In the genomic region with DNA sequence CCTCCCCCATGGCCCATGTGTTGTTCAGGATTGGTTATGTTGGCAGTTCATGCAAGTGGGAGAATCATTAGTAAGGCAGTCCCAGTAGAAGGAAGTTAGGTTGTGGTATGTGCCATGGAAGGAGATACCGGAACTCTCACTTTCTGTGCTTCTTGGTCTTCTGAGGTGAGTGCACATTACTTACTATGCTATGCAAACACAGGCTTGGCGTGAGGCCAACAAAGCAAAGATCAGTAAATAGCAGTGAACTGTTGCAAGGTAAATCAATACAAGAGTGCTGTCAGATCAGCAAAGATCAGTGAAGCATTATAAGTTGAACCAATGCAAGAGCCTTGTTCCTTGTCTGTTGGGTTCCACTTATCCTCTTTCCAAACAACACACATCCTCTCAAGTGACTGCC, we compare ENCODE assay signal across 21 mouse cellular contexts. TPM values are rescaled to one million over a fixed set of nuclear protein-coding genes. Genes with fewer than 3 reads are reported as not detected.
DNase-seq lines count a peak whose midpoint lies in the region; ATAC-seq and TF ChIP-seq lines count a peak whose summit lies in the region.
"Had no signal": no experiment of that assay in that cellular context is flagged by ENCODE, and none has a peak within 500 bp of the region (broad histone marks: within the 10 kb centered on the region; RNA-seq: fewer than 3 reads in every experiment).

No protein-coding gene starts in this region.

- intact Hi-C loops in heart, postnatal 25 days (cut with DNase I), result no loop called here
- intact Hi-C loops in left cerebral cortex, postnatal 25 days (cut with DNase I), result no loop called here

- no peak overlapping the region for H3K27ac ChIP-seq in liver, adult 2 months (replicated peaks; ENCODE audit: insufficient read depth, low read depth, low read length)
- H3K27ac ChIP-seq in liver, embryonic 11.5 days (ENCODE audit: low read depth, low read length), result no peak overlapping the region
- H3K27ac ChIP-seq in intestine, embryonic 15.5 days, result no peak overlapping the region
- no peak overlapping the region for H3K27ac ChIP-seq in kidney, postnatal 0 days
- H3K27ac ChIP-seq in midbrain, embryonic 16.5 days (ENCODE audit: low read length), result no peak overlapping the region
- H3K27ac ChIP-seq: embryonic facial prominence, embryonic 13.5 days; forebrain, embryonic 13.5 days; gastrocnemius, adult 2 months; heart, adult 2 months; hindbrain, embryonic 15.5 days had no signal

- no peaks in the 10 kb centered on the region for H3K36me3 ChIP-seq in liver, adult 2 months (ENCODE audit: control insufficient read depth, insufficient read depth, low read length)
- H3K36me3 ChIP-seq in liver, embryonic 11.5 days (ENCODE audit: control insufficient read depth, insufficient read depth, low read length), result no peaks in the 10 kb centered on the region
- H3K36me3 ChIP-seq in intestine, embryonic 15.5 days, result no peaks in the 10 kb centered on the region
- no peaks in the 10 kb centered on the region for H3K36me3 ChIP-seq in kidney, postnatal 0 days (ENCODE audit: insufficient read depth, low read length)
- no peaks in the 10 kb centered on the region for H3K36me3 ChIP-seq in midbrain, embryonic 16.5 days (ENCODE audit: control insufficient read depth, insufficient read depth, low read length)
- H3K36me3 ChIP-seq: embryonic facial prominence, embryonic 13.5 days; hindbrain, embryonic 15.5 days had no signal

- DNase-seq in liver, adult 2 months (ENCODE audit: extremely low read depth, low read depth, low spot score), result peak; percentile 91
- no peak for DNase-seq in liver, embryonic 11.5 days (ENCODE audit: low spot score)
- peak; percentile 29 for DNase-seq in kidney, postnatal 0 days (ENCODE audit: low spot score)
- DNase-seq in retina, postnatal 1 day, result peak; percentile 10
- no peak for DNase-seq in heart, postnatal 25 days (ENCODE audit: low spot score)
- no peak for DNase-seq in left cerebral cortex, postnatal 25 days (ENCODE audit: low spot score in 2 of 2)
- DNase-seq: adrenal gland, postnatal 25 days; B cell, adult 2 months; cerebellum, postnatal 36 days; gastrocnemius, adult 2 months; heart, adult 2 months; left cerebral cortex, postnatal 4 days; right cerebral cortex, postnatal 14 days; thymus, postnatal 14 days had no signal

- 26% methylated on average over 2 of the region's 2 CpGs for WGBS in liver, adult 2 months
- WGBS in liver, embryonic 11.5 days, result 70% methylated on average over 2 of the region's 2 CpGs
- WGBS in intestine, embryonic 15.5 days, result 55% methylated on average over 2 of the region's 2 CpGs
- 52% methylated on average over 2 of the region's 2 CpGs for WGBS in kidney, postnatal 0 days
- WGBS in midbrain, embryonic 16.5 days, result 85% methylated on average over 2 of the region's 2 CpGs

- H3K9ac ChIP-seq in liver, adult 2 months (ENCODE audit: low read depth, low read length), result no peak overlapping the region
- H3K9ac ChIP-seq in liver, embryonic 11.5 days (ENCODE audit: low read depth, low read length), result no peak overlapping the region
- H3K9ac ChIP-seq in intestine, embryonic 15.5 days, result no peak overlapping the region
- H3K9ac ChIP-seq in kidney, postnatal 0 days (ENCODE audit: low read depth, low read length), result no peak overlapping the region
- H3K9ac ChIP-seq in midbrain, embryonic 16.5 days (ENCODE audit: low read depth, low read length), result no peak overlapping the region
- H3K9ac ChIP-seq: embryonic facial prominence, embryonic 13.5 days; forebrain, embryonic 13.5 days; hindbrain, embryonic 15.5 days had no signal

- no peak for TF ChIP-seq POLR2A in liver, adult 2 months (IDR thresholded peaks at IDR 0.05; ENCODE audit: extremely low read depth, insufficient read depth, low read length)

- no peak; the same call in 1 of the 2 replicates for ATAC-seq in liver, embryonic 11.5 days (replicated peaks; ENCODE audit: low FRiP score)
- peak; percentile 86 for ATAC-seq in intestine, embryonic 15.5 days
- peak; percentile 75 for ATAC-seq in kidney, postnatal 0 days (replicated peaks; ENCODE audit: low FRiP score, low read depth)
- no peak for ATAC-seq in midbrain, embryonic 16.5 days
- ATAC-seq: forebrain, embryonic 13.5 days had no signal

- peaks cover 7% of the 10 kb centered on the region for H3K4me1 ChIP-seq in liver, adult 2 months (ENCODE audit: control insufficient read depth, insufficient read depth, low read length)
- no peaks in the 10 kb centered on the region for H3K4me1 ChIP-seq in liver, embryonic 11.5 days (replicated peaks; ENCODE audit: control insufficient read depth, insufficient read depth, low read length)
- H3K4me1 ChIP-seq in intestine, embryonic 15.5 days (replicated peaks), result no peaks in the 10 kb centered on the region
- H3K4me1 ChIP-seq in kidney, postnatal 0 days (replicated peaks; ENCODE audit: insufficient read depth, low read length), result no peaks in the 10 kb centered on the region
- no peaks in the 10 kb centered on the region for H3K4me1 ChIP-seq in midbrain, embryonic 16.5 days (ENCODE audit: control insufficient read depth, insufficient read depth, low read length)
- H3K4me1 ChIP-seq: embryonic facial prominence, embryonic 13.5 days; forebrain, embryonic 13.5 days; hindbrain, embryonic 15.5 days had no signal

- no peak overlapping the region for H3K4me3 ChIP-seq in liver, adult 2 months (ENCODE audit: insufficient read depth, low read depth, low read length)
- no peak overlapping the region for H3K4me3 ChIP-seq in liver, embryonic 11.5 days (ENCODE audit: low read depth, low read length)
- no peak overlapping the region for H3K4me3 ChIP-seq in intestine, embryonic 15.5 days (replicated peaks)
- no peak overlapping the region for H3K4me3 ChIP-seq in kidney, postnatal 0 days (replicated peaks; ENCODE audit: low read depth, low read length)
- H3K4me3 ChIP-seq in midbrain, embryonic 16.5 days (ENCODE audit: low read depth, low read length), result no peak overlapping the region
- H3K4me3 ChIP-seq: embryonic facial prominence, embryonic 13.5 days; forebrain, embryonic 13.5 days; gastrocnemius, adult 2 months; heart, adult 2 months; hindbrain, embryonic 15.5 days had no signal

- no peak for TF ChIP-seq CTCF in liver, adult 2 months (IDR thresholded peaks at IDR 0.05; ENCODE audit: low read depth, low read length)
- no peak for TF ChIP-seq CTCF in kidney, postnatal 0 days (IDR thresholded peaks at IDR 0.05; ENCODE audit: low read depth)

- no peak overlapping the region for H3K4me2 ChIP-seq in liver, embryonic 11.5 days
- no peak overlapping the region for H3K4me2 ChIP-seq in intestine, embryonic 15.5 days (replicated peaks)
- H3K4me2 ChIP-seq in kidney, postnatal 0 days (ENCODE audit: low read length), result no peak overlapping the region
- no peak overlapping the region for H3K4me2 ChIP-seq in midbrain, embryonic 16.5 days (ENCODE audit: low read length)
- H3K4me2 ChIP-seq: embryonic facial prominence, embryonic 13.5 days; forebrain, embryonic 13.5 days; hindbrain, embryonic 15.5 days had no signal

- H3K79me2 ChIP-seq in liver, adult 2 months (ENCODE audit: control insufficient read depth, insufficient read depth, low read length), result no peaks in the 10 kb centered on the region

- H3K9me3 ChIP-seq in liver, embryonic 11.5 days (ENCODE audit: control insufficient read depth, low read length), result no peaks in the 10 kb centered on the region
- no peaks in the 10 kb centered on the region for H3K9me3 ChIP-seq in intestine, embryonic 15.5 days
- no peaks in the 10 kb centered on the region for H3K9me3 ChIP-seq in kidney, postnatal 0 days (replicated peaks; ENCODE audit: low read length)
- no peaks in the 10 kb centered on the region for H3K9me3 ChIP-seq in midbrain, embryonic 16.5 days (replicated peaks; ENCODE audit: control insufficient read depth, low read length, poor library complexity, severe bottlenecking)
- H3K9me3 ChIP-seq: embryonic facial prominence, embryonic 13.5 days; forebrain, embryonic 13.5 days; hindbrain, embryonic 15.5 days had no signal

- H3K27me3 ChIP-seq in liver, adult 2 months (ENCODE audit: control insufficient read depth, insufficient read depth, low read length), result no peaks in the 10 kb centered on the region; the same call in 1 of the 2 replicates
- no peaks in the 10 kb centered on the region for H3K27me3 ChIP-seq in liver, embryonic 11.5 days (replicated peaks; ENCODE audit: control insufficient read depth, insufficient read depth, low read length)
- no peaks in the 10 kb centered on the region for H3K27me3 ChIP-seq in intestine, embryonic 15.5 days (replicated peaks)
- H3K27me3 ChIP-seq in kidney, postnatal 0 days (ENCODE audit: insufficient read depth, low read length), result no peaks in the 10 kb centered on the region
- H3K27me3 ChIP-seq in midbrain, embryonic 16.5 days (ENCODE audit: control insufficient read depth, insufficient read depth, low read depth, low read length), result no peaks in the 10 kb centered on the region
- H3K27me3 ChIP-seq: embryonic facial prominence, embryonic 13.5 days; forebrain, embryonic 13.5 days; hindbrain, embryonic 15.5 days had no signal

RNA-seq across cellular contexts. Expression of a gene that starts 28.9 kb away (rescaled TPM):
- 42.5 and 48.3 TPM in 2 replicates for total RNA-seq in liver, adult 2 months (2014; rRNA removed)
- 3.2 and 3.4 TPM in 2 replicates for polyA plus RNA-seq in liver, adult 2 months (2012; rRNA removed)
- 1.5 and 2.1 TPM in 2 replicates for polyA plus RNA-seq in liver, embryonic 11.5 days (2014; fragmentation: Nextera tagmentation; extraction: Ambion mirVana)
- 14.5 and 14.9 TPM in 2 replicates for polyA plus RNA-seq in intestine, embryonic 15.5 days (2015; fragmentation: Nextera tagmentation; extraction: Ambion mirVana)
- 13.5 and 15.9 TPM in 2 replicates for polyA plus RNA-seq in kidney, postnatal 0 days (2015; fragmentation: Nextera tagmentation; extraction: Ambion mirVana)
- 11.6 and 13.0 TPM in 2 replicates for polyA plus RNA-seq in midbrain, embryonic 16.5 days (2015; fragmentation: Nextera tagmentation; extraction: Ambion mirVana)
- total RNA-seq in heart, postnatal 25 days (2021), result 10 to 100 TPM; 21.2 to 27.4 TPM
- 10 to 100 TPM; 12.0 to 12.1 TPM for total RNA-seq in left cerebral cortex, postnatal 25 days (2021)
- total RNA-seq: megakaryocyte, adult 5-6 weeks; neutrophil, adult 5-6 weeks had no signal

Comparison
In these comparisons a context has a peak if more than half of its experiments do, and no peak if none do; other contexts are left out.
1. DNase-seq: peak in liver, adult 2 months (single experiment), kidney, postnatal 0 days (single experiment) and retina, postnatal 1 day (single experiment); none in liver, embryonic 11.5 days (single experiment), heart, postnatal 25 days (single experiment) and left cerebral cortex, postnatal 25 days (0 of 2).
2. ATAC-seq: peak in intestine, embryonic 15.5 days (single experiment) and kidney, postnatal 0 days (single experiment); none in liver, embryonic 11.5 days (single experiment) and midbrain, embryonic 16.5 days (single experiment).